ENCODE assay signal across 8 mouse cellular contexts in genomic region chr7:45037720-45038361, GRCm38 (mm10). TPM values are rescaled to one million over a fixed set of nuclear protein-coding genes. Genes with fewer than 3 reads are reported as not detected.
DNase-seq lines count a peak whose midpoint lies in the region; ATAC-seq lines count a peak whose summit lies in the region.

No protein-coding gene starts in this region.

- peak; percentile 49 for ATAC-seq in neutrophil, adult 5-6 weeks (ENCODE audit: extremely low read depth, insufficient number of reproducible peaks, low FRiP score, poor library complexity, severe bottlenecking)

- intact Hi-C loops in left cerebral cortex, postnatal 25 days (cut with DNase I) = no loop called here

- DNase-seq in cerebellum, postnatal 14 days = peak; percentile 66 to 82
- no peak for DNase-seq in cerebellum, adult 11 months
- peak; percentile 55 for DNase-seq in right cerebral cortex, postnatal 4 days
- no peak for DNase-seq in right cerebral cortex, postnatal 25 days
- DNase-seq in embryo, embryonic 9.5 days (ENCODE audit: extremely low spot score) = peak; percentile 59
- peak; percentile 69 for DNase-seq in liver
- DNase-seq in left cerebral cortex, postnatal 25 days (ENCODE audit: low spot score in 2 of 2) = no peak

RNA-seq across cellular contexts. Expression of gene Prr12, which starts 14.8 kb away (rescaled TPM):
- 7.6 and 10.2 TPM in 2 replicates for total RNA-seq in neutrophil, adult 5-6 weeks (2017)
- 10 to 100 TPM; 59.1 to 65.5 TPM for total RNA-seq in left cerebral cortex, postnatal 25 days (2021)

RNA-seq across cellular contexts. Expression of gene Rras, which starts 20.1 kb away (rescaled TPM):
- 4.9 and 7.1 TPM in 2 replicates for total RNA-seq in neutrophil, adult 5-6 weeks (2017)
- 10 to 100 TPM; 12.0 to 13.8 TPM for total RNA-seq in left cerebral cortex, postnatal 25 days (2021)

RNA-seq across cellular contexts. Expression of gene Scaf1, which starts 21.7 kb away (rescaled TPM):
- 35.7 and 39.7 TPM in 2 replicates for total RNA-seq in neutrophil, adult 5-6 weeks (2017)
- total RNA-seq in left cerebral cortex, postnatal 25 days (2021) = 100 to 1,000 TPM; 161 to 163 TPM

RNA-seq across cellular contexts. Expression of gene Nosip, which starts 24.4 kb away (rescaled TPM):
- total RNA-seq in neutrophil, adult 5-6 weeks (2017) = 50.7 and 51.0 TPM in 2 replicates
- 10 to 100 TPM; 48.5 to 53.0 TPM for total RNA-seq in left cerebral cortex, postnatal 25 days (2021)

RNA-seq across cellular contexts. Expression of gene Prrg2, which starts 24.6 kb away (rescaled TPM):
- total RNA-seq in neutrophil, adult 5-6 weeks (2017) = 19.8 and 21.8 TPM in 2 replicates
- 1 to 10 TPM; 7.3 to 7.6 TPM for total RNA-seq in left cerebral cortex, postnatal 25 days (2021)

Comparison
In these comparisons a context has a peak if more than half of its experiments do, and no peak if none do; other contexts are left out.
1. DNase-seq: peak in cerebellum, postnatal 14 days (2 of 2), right cerebral cortex, postnatal 4 days (single experiment), embryo, embryonic 9.5 days (single experiment) and liver (single experiment); none in cerebellum, adult 11 months (single experiment), right cerebral cortex, postnatal 25 days (single experiment) and left cerebral cortex, postnatal 25 days (0 of 2).